Mouse (Mus musculus) bone marrow, adult 2 months (tissue): ENCODE measurements around the gene Ankrd33b. TPM values are rescaled to one million over a fixed set of nuclear protein-coding genes. Genes with fewer than 3 reads are reported as not detected.

Experiments
- H3K27ac ChIP-seq: fragments of 200-500 bp; 2 replicates; pipeline ENCODE4 v1.5.1; 2012; ENCODE audit warnings: low read depth, mild to moderate bottlenecking, control low read depth, inconsistent platforms, low read length; ENCODE audit not compliant: control insufficient read depth, poor library complexity, insufficient read depth
- H3K4me1 ChIP-seq: fragments of 200-500 bp; 2 replicates; pipeline ENCODE4 v1.6.1; 2011; ENCODE audit warnings: low read length; ENCODE audit not compliant: control insufficient read depth, insufficient read depth
- H3K4me3 ChIP-seq: fragments of 200-500 bp; replicated peaks from 2 replicates; pipeline ENCODE3; 2011; ENCODE audit warnings: mild to moderate bottlenecking, low read depth, low read length, control low read depth; ENCODE audit not compliant: control insufficient read depth
- CTCF ChIP-seq: fragments of 200-500 bp; IDR thresholded peaks from 2 replicates; pipeline ENCODE4 v1.5.1; 2011; ENCODE audit warnings: low read length, control low read depth; ENCODE audit not compliant: control insufficient read depth, insufficient read depth
- POLR2A ChIP-seq: fragments of 200-500 bp; IDR thresholded peaks from 2 replicates; pipeline ENCODE4 v1.6.1; 2011; ENCODE audit warnings: low read depth, mild to moderate bottlenecking, control low read depth, low read length, borderline replicate concordance; ENCODE audit not compliant: control insufficient read depth
- WGBS: fragments of 180-500 bp; shearing (Covaris S2); methylation state at CpG from one replicate; pipeline ENCODE4 v1.1.7; 2018; 5-methylcytosine and 5-hydroxymethylcytosine counted together
- polyA plus RNA-seq: library from polyadenylated mRNA; stranded (reverse); fragments of >200 nt; gene quantifications from 2 replicates; pipeline ENCODE4 v1.2.4, GENCODE M21; 2011; ENCODE audit warnings: low replicate concordance; ENCODE audit not compliant: missing spikeins, insufficient read depth, insufficient read length

Gene Ankrd33b
- polyA plus RNA-seq, 1 experiment: 3.9 TPM

GRCm38 (mm10) chr15:31404346-31404745 is 36.8 kb upstream of the Ankrd33b start:
- no peak overlapping the region for H3K27ac ChIP-seq
- no peak for TF ChIP-seq CTCF
- no peak for TF ChIP-seq POLR2A
- H3K4me3 ChIP-seq: no peak overlapping the region
- no peaks in the 10 kb centered on the region for H3K4me1 ChIP-seq
- 86% methylated on average over 8 of the region's 8 CpGs for WGBS

- Histone ChIP-seq H3K27ac (no peak overlapping the region), H3K4me1 (no peaks in the 10 kb centered on the region), H3K4me3 (no peak overlapping the region)
- WGBS: 85% methylated on average over 12 of the region's 12 CpGs
- no peak for TF ChIP-seq POLR2A
- TF ChIP-seq CTCF: no peak
Observed at GRCm38 (mm10) chr15:31402200-31402892, 34.8 kb upstream of the Ankrd33b start.

- no peak for TF ChIP-seq CTCF
- TF ChIP-seq POLR2A: no peak
- Histone ChIP-seq H3K27ac (no peak overlapping the region), H3K4me3 (no peak overlapping the region), H3K4me1 (no peaks in the 10 kb centered on the region)
- WGBS: 28% methylated on average over 3 of the region's 3 CpGs
Observed at GRCm38 (mm10) chr15:31400974-31401373, 33.4 kb upstream of the Ankrd33b start.

GRCm38 (mm10) chr15:31398769-31399168 is 31.2 kb upstream of the Ankrd33b start:
- TF ChIP-seq POLR2A (no peak), CTCF (no peak)
- Histone ChIP-seq H3K4me3 (no peak overlapping the region), H3K4me1 (no peaks in the 10 kb centered on the region), H3K27ac (no peak overlapping the region)
- 88% methylated on average over 13 of the region's 13 CpGs for WGBS

- Histone ChIP-seq H3K4me1 (no peaks in the 10 kb centered on the region), H3K4me3 (no peak overlapping the region), H3K27ac (no peak overlapping the region)
- no peak for TF ChIP-seq POLR2A
- no peak for TF ChIP-seq CTCF
- WGBS: 77% methylated on average over 3 of the region's 3 CpGs
Observed at GRCm38 (mm10) chr15:31397379-31397778, 29.9 kb upstream of the Ankrd33b start.

- Histone ChIP-seq H3K4me3 (no peak overlapping the region), H3K27ac (no peak overlapping the region), H3K4me1 (no peaks in the 10 kb centered on the region)
- 80% methylated on average over 5 of the region's 5 CpGs for WGBS
- TF ChIP-seq POLR2A: no peak
- TF ChIP-seq CTCF: no peak
Observed at GRCm38 (mm10) chr15:31396755-31397154, 29.2 kb upstream of the Ankrd33b start.

GRCm38 (mm10) chr15:31395986-31396385 is 28.5 kb upstream of the Ankrd33b start:
- 87% methylated on average over 4 of the region's 4 CpGs for WGBS
- H3K27ac ChIP-seq: no peak overlapping the region
- TF ChIP-seq POLR2A: no peak
- TF ChIP-seq CTCF: no peak
- no peaks in the 10 kb centered on the region for H3K4me1 ChIP-seq
- no peak overlapping the region for H3K4me3 ChIP-seq

GRCm38 (mm10) chr15:31393402-31393801 is 25.9 kb upstream of the Ankrd33b start:
- TF ChIP-seq CTCF: no peak
- TF ChIP-seq POLR2A: no peak
- no peak overlapping the region for H3K27ac ChIP-seq
- WGBS: 82% methylated on average over 6 of the region's 6 CpGs
- no peaks in the 10 kb centered on the region for H3K4me1 ChIP-seq
- H3K4me3 ChIP-seq: no peak overlapping the region

GRCm38 (mm10) chr15:31392705-31393104 is 25.2 kb upstream of the Ankrd33b start:
- H3K27ac ChIP-seq: no peak overlapping the region
- no peak for TF ChIP-seq CTCF
- TF ChIP-seq POLR2A: no peak
- no peaks in the 10 kb centered on the region for H3K4me1 ChIP-seq
- WGBS: 87% methylated on average over 7 of the region's 7 CpGs
- H3K4me3 ChIP-seq: no peak overlapping the region
